Mouse (Mus musculus) embryonic facial prominence, embryonic 13.5 days (tissue): ENCODE measurements around the gene Pgm5. TPM values are rescaled to one million over a fixed set of nuclear protein-coding genes. Genes with fewer than 3 reads are reported as not detected.

Experiments
- ATAC-seq: fragments of 200-750 bp; cut with Nextera tagmentation; 2 replicates; pipeline ENCODE4 v1.8.0; 2017; ENCODE audit warnings: low read depth; ENCODE audit not compliant: insufficient number of reproducible peaks, insufficient read depth, low FRiP score, low TSS enrichment
- H3K27ac ChIP-seq: fragments of 300-500 bp; sonication (generic); 2 replicates; pipeline ENCODE4 v1.5.1; 2015; ENCODE audit warnings: moderate library complexity, mild to moderate bottlenecking, inconsistent platforms
- H3K27me3 ChIP-seq: fragments of 300-500 bp; sonication (generic); 2 replicates; pipeline ENCODE4 v1.6.1; 2015; ENCODE audit warnings: mild to moderate bottlenecking, inconsistent platforms
- H3K36me3 ChIP-seq: fragments of 300-500 bp; sonication (generic); 2 replicates; pipeline ENCODE4 v1.6.1; 2015; ENCODE audit warnings: mild to moderate bottlenecking, inconsistent platforms
- H3K4me1 ChIP-seq: fragments of 300-500 bp; sonication (generic); 2 replicates; pipeline ENCODE4 v1.6.1; 2015; ENCODE audit warnings: inconsistent platforms
- H3K4me2 ChIP-seq: fragments of 300-500 bp; sonication (generic); 2 replicates; pipeline ENCODE4 v1.6.1; 2015; ENCODE audit warnings: moderate library complexity, mild to moderate bottlenecking, inconsistent platforms
- H3K4me3 ChIP-seq: fragments of 300-500 bp; sonication (generic); 2 replicates; pipeline ENCODE4 v1.5.1; 2015; ENCODE audit warnings: mild to moderate bottlenecking, inconsistent platforms
- H3K9ac ChIP-seq: fragments of 300-500 bp; sonication (generic); 2 replicates; pipeline ENCODE4 v1.6.1; 2015; ENCODE audit warnings: mild to moderate bottlenecking, inconsistent platforms
- H3K9me3 ChIP-seq: fragments of 300-500 bp; sonication (generic); 2 replicates; pipeline ENCODE4 v1.6.1; 2016; ENCODE audit warnings: inconsistent platforms
- WGBS: fragments of 180-500 bp; shearing (Covaris S2); methylation state at CpG from one replicate; pipeline ENCODE4 v1.1.7; 2015; ENCODE audit warnings: mixed read lengths; 5-methylcytosine and 5-hydroxymethylcytosine counted together
- polyA plus RNA-seq: library from polyadenylated mRNA; unstranded; fragments of >200 nt; fragmentation: Nextera tagmentation; extraction: Ambion mirVana; gene quantifications from 2 replicates; pipeline ENCODE4 v1.2.1, GENCODE M21; 2015

Gene Pgm5
- polyA plus RNA-seq, 1 experiment from 2014 or later = 6.5 TPM

GRCm38 (mm10) chr19:24676429-24676828 is 185.2 kb downstream of the Pgm5 start:
- ATAC-seq = no peak
- Histone ChIP-seq H3K9ac (no peak overlapping the region), H3K27me3 (no peaks in the 10 kb centered on the region), H3K9me3 (no peaks in the 10 kb centered on the region), H3K4me1 (no peaks in the 10 kb centered on the region), H3K4me3 (no peak overlapping the region), H3K27ac (no peak overlapping the region), H3K36me3 (no peaks in the 10 kb centered on the region), H3K4me2 (no peak overlapping the region)
- WGBS = 90% methylated on average over 7 of the region's 7 CpGs

- H3K9me3 ChIP-seq = no peaks in the 10 kb centered on the region
- ATAC-seq = no peak
- H3K4me1 ChIP-seq = no peaks in the 10 kb centered on the region
- no peak within 1 kb of the TSS for H3K27ac ChIP-seq
- H3K36me3 ChIP-seq = no peaks in the 10 kb centered on the region
- WGBS = 57% methylated on average over 4 of the region's 4 CpGs
- no peaks in the 10 kb centered on the region for H3K27me3 ChIP-seq
- no peak within 1 kb of the TSS for H3K9ac ChIP-seq
- H3K4me3 ChIP-seq = no peak within 1 kb of the TSS
- H3K4me2 ChIP-seq = no peak within 1 kb of the TSS
Observed at GRCm38 (mm10) chr19:24673762-24674161, 187.9 kb downstream of the Pgm5 start, which contains the start of gene Tmem252. Gene Tmem252 (plus strand): TSS chr19:24674008.

GRCm38 (mm10) chr19:24673331-24673730 is 188.3 kb downstream of the Pgm5 start:
- Histone ChIP-seq H3K4me1 (no peaks in the 10 kb centered on the region), H3K27ac (no peak overlapping the region), H3K27me3 (no peaks in the 10 kb centered on the region), H3K36me3 (no peaks in the 10 kb centered on the region), H3K9me3 (no peaks in the 10 kb centered on the region), H3K4me2 (no peak overlapping the region), H3K4me3 (no peak overlapping the region), H3K9ac (no peak overlapping the region)
- ATAC-seq = no peak
- 84% methylated on average over 10 of the region's 10 CpGs for WGBS

GRCm38 (mm10) chr19:24672366-24672960 is 189.2 kb downstream of the Pgm5 start:
- Histone ChIP-seq H3K36me3 (no peaks in the 10 kb centered on the region), H3K4me2 (no peak overlapping the region), H3K27ac (no peak overlapping the region), H3K4me1 (no peaks in the 10 kb centered on the region), H3K9me3 (no peaks in the 10 kb centered on the region), H3K27me3 (no peaks in the 10 kb centered on the region), H3K4me3 (no peak overlapping the region), H3K9ac (no peak overlapping the region)
- WGBS = 68% methylated on average over 10 of the region's 10 CpGs
- no peak for ATAC-seq

- WGBS = 36% methylated on average over 3 of the region's 3 CpGs
- ATAC-seq = no peak
- Histone ChIP-seq H3K4me3 (no peak overlapping the region), H3K9me3 (no peaks in the 10 kb centered on the region), H3K36me3 (no peaks in the 10 kb centered on the region), H3K4me1 (no peaks in the 10 kb centered on the region), H3K27ac (no peak overlapping the region), H3K4me2 (no peak overlapping the region), H3K27me3 (no peaks in the 10 kb centered on the region), H3K9ac (no peak overlapping the region)
Observed at GRCm38 (mm10) chr19:24671571-24671970, 190.1 kb downstream of the Pgm5 start.

- H3K4me3 ChIP-seq = no peak overlapping the region
- H3K36me3 ChIP-seq = no peaks in the 10 kb centered on the region
- H3K27me3 ChIP-seq = no peaks in the 10 kb centered on the region
- H3K9ac ChIP-seq = no peak overlapping the region
- no peaks in the 10 kb centered on the region for H3K4me1 ChIP-seq
- ATAC-seq = no peak
- H3K27ac ChIP-seq = no peak overlapping the region
- 83% methylated on average over 3 of the region's 3 CpGs for WGBS
- no peaks in the 10 kb centered on the region for H3K9me3 ChIP-seq
- no peak overlapping the region for H3K4me2 ChIP-seq
Observed at GRCm38 (mm10) chr19:24667527-24667926, 194.1 kb downstream of the Pgm5 start.

- no peaks in the 10 kb centered on the region for H3K27me3 ChIP-seq
- H3K4me2 ChIP-seq = no peak overlapping the region
- H3K27ac ChIP-seq = no peak overlapping the region
- H3K36me3 ChIP-seq = no peaks in the 10 kb centered on the region
- no peaks in the 10 kb centered on the region for H3K9me3 ChIP-seq
- H3K4me3 ChIP-seq = no peak overlapping the region
- no peak for ATAC-seq
- 76% methylated on average over 11 of the region's 11 CpGs for WGBS
- H3K9ac ChIP-seq = no peak overlapping the region
- no peaks in the 10 kb centered on the region for H3K4me1 ChIP-seq
Observed at GRCm38 (mm10) chr19:24665771-24666170, 195.9 kb downstream of the Pgm5 start.

- Histone ChIP-seq H3K4me3 (no peak overlapping the region), H3K27me3 (no peaks in the 10 kb centered on the region), H3K9me3 (no peaks in the 10 kb centered on the region), H3K9ac (no peak overlapping the region), H3K4me1 (no peaks in the 10 kb centered on the region), H3K27ac (no peak overlapping the region), H3K36me3 (no peaks in the 10 kb centered on the region), H3K4me2 (no peak overlapping the region)
- ATAC-seq = no peak
- WGBS = 96% methylated on average over 2 of the region's 2 CpGs
Observed at GRCm38 (mm10) chr19:24662346-24662745, 199.3 kb downstream of the Pgm5 start.

- 82% methylated on average over 3 of the region's 3 CpGs for WGBS
- Histone ChIP-seq H3K36me3 (no peaks in the 10 kb centered on the region), H3K27ac (no peak overlapping the region)
Observed at GRCm38 (mm10) chr19:24656981-24657380, 204.7 kb downstream of the Pgm5 start.

GRCm38 (mm10) chr19:24653230-24653799 is 208.3 kb downstream of the Pgm5 start:
- no peak for ATAC-seq
- Histone ChIP-seq H3K9me3 (no peaks in the 10 kb centered on the region), H3K4me1 (peaks cover 9% of the 10 kb centered on the region; the same call in 1 of the 2 replicates), H3K4me2 (no peak overlapping the region), H3K9ac (no peak overlapping the region), H3K27ac (no peak overlapping the region), H3K4me3 (no peak overlapping the region), H3K27me3 (no peaks in the 10 kb centered on the region), H3K36me3 (no peaks in the 10 kb centered on the region)
- WGBS = 70% methylated on average over 9 of the region's 9 CpGs

More at GRCm38 (mm10) chr19:24656981-24657380, 204.7 kb downstream of the Pgm5 start:
- Histone ChIP-seq H3K27me3 (no peaks in the 10 kb centered on the region), H3K4me1 (peaks cover 5% of the 10 kb centered on the region; the same call in 1 of the 2 replicates), H3K9ac (no peak overlapping the region), H3K4me2 (no peak overlapping the region), H3K9me3 (no peaks in the 10 kb centered on the region), H3K4me3 (no peak overlapping the region)
- ATAC-seq = no peak

GRCm38 (mm10) chr19:24652342-24653019 is 209.2 kb downstream of the Pgm5 start:
- no peaks in the 10 kb centered on the region for H3K36me3 ChIP-seq
- no peak overlapping the region for H3K9ac ChIP-seq
- no peaks in the 10 kb centered on the region for H3K27me3 ChIP-seq
- H3K4me1 ChIP-seq = peaks cover 9% of the 10 kb centered on the region; the same call in 1 of the 2 replicates
- H3K9me3 ChIP-seq = no peaks in the 10 kb centered on the region
- 41% methylated on average over 6 of the region's 6 CpGs for WGBS
- H3K4me3 ChIP-seq = no peak overlapping the region
- no peak for ATAC-seq
- H3K4me2 ChIP-seq = no peak overlapping the region
- H3K27ac ChIP-seq = no peak overlapping the region

GRCm38 (mm10) chr19:24651595-24651994 is 210.1 kb downstream of the Pgm5 start:
- Histone ChIP-seq H3K9me3 (no peaks in the 10 kb centered on the region), H3K27me3 (no peaks in the 10 kb centered on the region), H3K4me3 (no peak overlapping the region), H3K9ac (no peak overlapping the region), H3K36me3 (no peaks in the 10 kb centered on the region), H3K27ac (no peak overlapping the region), H3K4me1 (peaks cover 14% of the 10 kb centered on the region), H3K4me2 (no peak overlapping the region)
- WGBS = 32% methylated on average over 2 of the region's 2 CpGs
- no peak for ATAC-seq
